Mouse (Mus musculus) thymus, postnatal 36 days (tissue): ENCODE measurements around the gene Endov.
A peak's percentile ranks its signal among the peaks of the same experiment; 100 is the strongest.

Experiments used
- DNase-seq, 2 experiments: peaks; one replicate each; pipeline ENCODE4 v3.0.0; 2022; ENCODE audit warnings: mixed read lengths in 2 of 2

Gene Endov

GRCm38 (mm10) chr11:119519387-119519786 is 28.2 kb downstream of the Endov start:
- DNase-seq, result no peak

- DNase-seq, result no peak
Measured at GRCm38 (mm10) chr11:119520005-119520712, 29.0 kb downstream of the Endov start.

- DNase-seq, result no peak
Measured at GRCm38 (mm10) chr11:119520713-119521063, 29.5 kb downstream of the Endov start.

GRCm38 (mm10) chr11:119521920-119522710 is 31.0 kb downstream of the Endov start:
- no peak for DNase-seq

GRCm38 (mm10) chr11:119522779-119523178 is 31.6 kb downstream of the Endov start:
- DNase-seq, result no peak

- no peak for DNase-seq
Measured at GRCm38 (mm10) chr11:119523392-119523791, 32.2 kb downstream of the Endov start.

- DNase-seq, result peak; percentile 80 to 88
Measured at GRCm38 (mm10) chr11:119524545-119524949, 33.4 kb downstream of the Endov start.

- no peak for DNase-seq
Measured at GRCm38 (mm10) chr11:119526068-119526966, 35.2 kb downstream of the Endov start.

GRCm38 (mm10) chr11:119528930-119529329 is 37.8 kb downstream of the Endov start:
- DNase-seq, result no peak

GRCm38 (mm10) chr11:119532460-119532859 is 41.3 kb downstream of the Endov start:
- no peak for DNase-seq

- no peak for DNase-seq
Measured at GRCm38 (mm10) chr11:119533745-119534144, 42.6 kb downstream of the Endov start.

- DNase-seq, result no peak
Measured at GRCm38 (mm10) chr11:119539944-119540343, 48.8 kb downstream of the Endov start.

GRCm38 (mm10) chr11:119540560-119540959 is 49.4 kb downstream of the Endov start:
- no peak for DNase-seq

GRCm38 (mm10) chr11:119541082-119541481 is 49.9 kb downstream of the Endov start:
- no peak for DNase-seq

GRCm38 (mm10) chr11:119542371-119542770 is 51.2 kb downstream of the Endov start:
- no peak for DNase-seq

GRCm38 (mm10) chr11:119542886-119543285 is 51.7 kb downstream of the Endov start:
- DNase-seq, result no peak

GRCm38 (mm10) chr11:119543816-119544517 is 52.8 kb downstream of the Endov start:
- DNase-seq, result no peak

- DNase-seq, result no peak
Measured at GRCm38 (mm10) chr11:119544518-119545105, 53.5 kb downstream of the Endov start.

GRCm38 (mm10) chr11:119545281-119545680 is 54.1 kb downstream of the Endov start:
- DNase-seq, result no peak

GRCm38 (mm10) chr11:119545741-119546495 is 54.8 kb downstream of the Endov start:
- DNase-seq, result no peak

- DNase-seq, result no peak
Measured at GRCm38 (mm10) chr11:119546496-119547182, 55.5 kb downstream of the Endov start.
